Mouse (Mus musculus): ENCODE results near the gene Col8a2.

The Col8a2 gene

GRCm38 (mm10) chr4:126286492-126286891 lies at the start of gene Col8a2:
Gene Col8a2, plus strand, starts transcription at chr4:126286793.
- no peak for DNase-seq (ENCODE audit: low read depth, low spot score)

GRCm38 (mm10) chr4:126237721-126238242 lies 48.8 kb upstream of the Col8a2 start:
- no peak for DNase-seq (ENCODE audit: low read depth, low spot score)

- DNase-seq (ENCODE audit: low read depth, low spot score) = no peak
Observed at GRCm38 (mm10) chr4:126239862-126240475, 46.6 kb upstream of the Col8a2 start.

GRCm38 (mm10) chr4:126241956-126242355 lies 44.6 kb upstream of the Col8a2 start:
- DNase-seq (ENCODE audit: low read depth, low spot score) = no peak

GRCm38 (mm10) chr4:126242510-126242909 lies 44.1 kb upstream of the Col8a2 start:
- no peak for DNase-seq (ENCODE audit: low read depth, low spot score)

- DNase-seq (ENCODE audit: low read depth, low spot score) = no peak
Observed at GRCm38 (mm10) chr4:126246202-126246889, 40.2 kb upstream of the Col8a2 start.

- DNase-seq (ENCODE audit: low read depth, low spot score) = no peak
Observed at GRCm38 (mm10) chr4:126248261-126248868, 38.2 kb upstream of the Col8a2 start.

- DNase-seq (ENCODE audit: low read depth, low spot score) = no peak
Observed at GRCm38 (mm10) chr4:126250659-126251058, 35.9 kb upstream of the Col8a2 start.

GRCm38 (mm10) chr4:126251655-126252254 lies 34.8 kb upstream of the Col8a2 start:
- DNase-seq (ENCODE audit: low read depth, low spot score) = no peak

GRCm38 (mm10) chr4:126252411-126253237 lies 34.0 kb upstream of the Col8a2 start:
- DNase-seq (ENCODE audit: low read depth, low spot score) = no peak

- no peak for DNase-seq (ENCODE audit: low read depth, low spot score)
Observed at GRCm38 (mm10) chr4:126253637-126254272, 32.8 kb upstream of the Col8a2 start.

GRCm38 (mm10) chr4:126254315-126255112 lies 32.1 kb upstream of the Col8a2 start:
- DNase-seq (ENCODE audit: low read depth, low spot score) = no peak

GRCm38 (mm10) chr4:126255113-126256001 lies 31.2 kb upstream of the Col8a2 start:
- no peak for DNase-seq (ENCODE audit: low read depth, low spot score)

- no peak for DNase-seq (ENCODE audit: low read depth, low spot score)
Observed at GRCm38 (mm10) chr4:126256131-126256791, 30.3 kb upstream of the Col8a2 start, which contains the start of gene Map7d1. Gene Map7d1, minus strand, starts transcription at chr4:126256343.

- DNase-seq (ENCODE audit: low read depth, low spot score) = no peak
Observed at GRCm38 (mm10) chr4:126256967-126257881, 29.4 kb upstream of the Col8a2 start.

GRCm38 (mm10) chr4:126259063-126259462 lies 27.5 kb upstream of the Col8a2 start:
- DNase-seq (ENCODE audit: low read depth, low spot score) = no peak

GRCm38 (mm10) chr4:126259523-126260160 lies 27.0 kb upstream of the Col8a2 start:
- no peak for DNase-seq (ENCODE audit: low read depth, low spot score)

All from WW6 (cell line).